Mouse (Mus musculus): ENCODE results near the gene Cyp2u1. TPM values are rescaled to one million over a fixed set of nuclear protein-coding genes. Genes with fewer than 3 reads are reported as not detected.

Cyp2u1 gene
- 1 to 10 TPM in 1 of 2 experiments, under 1 TPM in 1; 1.00 to 1.7 TPM for total RNA-seq (2023)

GRCm38 (mm10) chr3:131302452-131303319 lies at the start of gene Cyp2u1:
Gene Cyp2u1, minus strand, starts transcription at chr3:131303227.

GRCm38 (mm10) chr3:131271559-131272373 lies 31.3 kb downstream of the Cyp2u1 start, which contains the start of gene Hadh:
Gene Hadh, minus strand, starts transcription at chr3:131272101.

Other genes starting within 250 kb of the Cyp2u1 start
- gene Lef1, start 192.8 kb downstream of the Cyp2u1 start, total RNA-seq (2023) = 1 to 10 TPM; 1.5 to 1.7 TPM
- 10 to 100 TPM; 19.3 to 25.7 TPM for gene Hadh, start 31.1 kb downstream of the Cyp2u1 start, total RNA-seq (2023)
- gene Sgms2, start 188.2 kb upstream of the Cyp2u1 start, total RNA-seq (2023) = 10 to 100 TPM; 44.2 to 49.8 TPM